Mouse (Mus musculus): ENCODE results near the gene Uhrf1. TPM values are rescaled to one million over a fixed set of nuclear protein-coding genes. Genes with fewer than 3 reads are reported as not detected.

The Uhrf1 gene
- polyA plus RNA-seq, 1 experiment from 2014 or later = 107 TPM

GRCm38 (mm10) chr17:56290388-56291170, 12.5 kb upstream of the Uhrf1 start:
- peaks cover 16% of the 10 kb centered on the region for H3K36me3 ChIP-seq
- WGBS = 3% methylated on average over 17 of the region's 17 CpGs

GRCm38 (mm10) chr17:56291171-56291511, 12.0 kb upstream of the Uhrf1 start:
- H3K9ac ChIP-seq = peak overlapping the region; percentile 12
- peak; percentile 89 for ATAC-seq (ENCODE audit: insufficient number of reproducible peaks, low FRiP score, low TSS enrichment, low read depth)
- H3K4me2 ChIP-seq = peak overlapping the region; percentile 80
- peaks cover 42% of the 10 kb centered on the region for H3K4me1 ChIP-seq
- 2% methylated on average over 16 of the region's 16 CpGs for WGBS
- peaks cover 10% of the 10 kb centered on the region for H3K36me3 ChIP-seq
- H3K4me3 ChIP-seq = peak overlapping the region; percentile 52
- peak overlapping the region; percentile 98 for H3K27ac ChIP-seq
- H3K9me3 ChIP-seq = no peaks in the 10 kb centered on the region
- no peaks in the 10 kb centered on the region for H3K27me3 ChIP-seq

More at GRCm38 (mm10) chr17:56290388-56291170, 12.5 kb upstream of the Uhrf1 start:
- ATAC-seq (ENCODE audit: insufficient number of reproducible peaks, low FRiP score, low TSS enrichment, low read depth) = peak; percentile 89
- Histone ChIP-seq H3K27me3 (no peaks in the 10 kb centered on the region), H3K4me2 (peak overlapping the region; percentile 80), H3K4me1 (peaks cover 42% of the 10 kb centered on the region), H3K9ac (peak overlapping the region; percentile 44), H3K4me3 (peak overlapping the region; percentile 52), H3K9me3 (no peaks in the 10 kb centered on the region), H3K27ac (peak overlapping the region; percentile 98)

- no peak for ATAC-seq (ENCODE audit: insufficient number of reproducible peaks, low FRiP score, low TSS enrichment, low read depth)
- H3K4me2 ChIP-seq = peak overlapping the region; percentile 80; the same call in 1 of the 2 replicates
- H3K36me3 ChIP-seq = peaks cover 2% of the 10 kb centered on the region; the same call in 1 of the 2 replicates
- WGBS = 71% methylated on average over 7 of the region's 7 CpGs
- no peaks in the 10 kb centered on the region for H3K27me3 ChIP-seq
- H3K27ac ChIP-seq = peak overlapping the region; percentile 98
- H3K4me1 ChIP-seq = peaks cover 39% of the 10 kb centered on the region
- H3K9me3 ChIP-seq = no peaks in the 10 kb centered on the region
- no peak overlapping the region for H3K4me3 ChIP-seq
- no peak overlapping the region for H3K9ac ChIP-seq
These were observed 11.2 kb upstream of the Uhrf1 start for GRCm38 (mm10) chr17:56291826-56292475.

- no peak for ATAC-seq (ENCODE audit: insufficient number of reproducible peaks, low FRiP score, low TSS enrichment, low read depth)
- no peak within 1 kb of the TSS for H3K4me2 ChIP-seq
- 85% methylated on average over 4 of the region's 4 CpGs for WGBS
- no peak within 1 kb of the TSS for H3K4me3 ChIP-seq
- H3K36me3 ChIP-seq = no peaks in the 10 kb centered on the region
- H3K4me1 ChIP-seq = peaks cover 35% of the 10 kb centered on the region
- no peak within 1 kb of the TSS for H3K9ac ChIP-seq
- no peaks in the 10 kb centered on the region for H3K9me3 ChIP-seq
- H3K27ac ChIP-seq = peak within 1 kb of the TSS; percentile 98
- no peaks in the 10 kb centered on the region for H3K27me3 ChIP-seq
These were observed 10.4 kb upstream of the Uhrf1 start, which contains the start of gene Plin3 for GRCm38 (mm10) chr17:56292531-56293222. Gene Plin3 (minus strand): TSS chr17:56292873.

- no peak for ATAC-seq (ENCODE audit: insufficient number of reproducible peaks, low FRiP score, low TSS enrichment, low read depth)
- no peak overlapping the region for H3K4me2 ChIP-seq
- no peak overlapping the region for H3K4me3 ChIP-seq
- no peaks in the 10 kb centered on the region for H3K27me3 ChIP-seq
- no peak overlapping the region for H3K9ac ChIP-seq
- H3K4me1 ChIP-seq = peaks cover 29% of the 10 kb centered on the region
- no peak overlapping the region for H3K27ac ChIP-seq
- 64% methylated on average over 1 of the region's 1 CpGs for WGBS
- no peaks in the 10 kb centered on the region for H3K36me3 ChIP-seq
- H3K9me3 ChIP-seq = no peaks in the 10 kb centered on the region
These were observed 9.8 kb upstream of the Uhrf1 start for GRCm38 (mm10) chr17:56293291-56293690.

- Histone ChIP-seq H3K4me2 (no peak overlapping the region), H3K4me1 (peaks cover 20% of the 10 kb centered on the region), H3K27me3 (no peaks in the 10 kb centered on the region), H3K4me3 (no peak overlapping the region), H3K9me3 (no peaks in the 10 kb centered on the region), H3K36me3 (no peaks in the 10 kb centered on the region), H3K27ac (no peak overlapping the region), H3K9ac (no peak overlapping the region)
- WGBS = 86% methylated on average over 19 of the region's 19 CpGs
- no peak for ATAC-seq (ENCODE audit: insufficient number of reproducible peaks, low FRiP score, low TSS enrichment, low read depth)
These were observed 8.9 kb upstream of the Uhrf1 start for GRCm38 (mm10) chr17:56294241-56294640.

- no peak for ATAC-seq (ENCODE audit: insufficient number of reproducible peaks, low FRiP score, low TSS enrichment, low read depth)
- no peak overlapping the region for H3K27ac ChIP-seq
- no peak overlapping the region for H3K4me2 ChIP-seq
- 75% methylated on average over 1 of the region's 1 CpGs for WGBS
- H3K9ac ChIP-seq = no peak overlapping the region
- peaks cover 9% of the 10 kb centered on the region for H3K4me1 ChIP-seq
- no peaks in the 10 kb centered on the region for H3K9me3 ChIP-seq
- no peak overlapping the region for H3K4me3 ChIP-seq
- H3K27me3 ChIP-seq = no peaks in the 10 kb centered on the region
- H3K36me3 ChIP-seq = no peaks in the 10 kb centered on the region
These were observed 6.9 kb upstream of the Uhrf1 start for GRCm38 (mm10) chr17:56296201-56296600.

GRCm38 (mm10) chr17:56298238-56298637, 4.9 kb upstream of the Uhrf1 start:
- Histone ChIP-seq H3K9me3 (no peaks in the 10 kb centered on the region), H3K4me2 (no peak overlapping the region), H3K27ac (no peak overlapping the region), H3K4me3 (no peak overlapping the region), H3K36me3 (no peaks in the 10 kb centered on the region), H3K9ac (no peak overlapping the region), H3K27me3 (no peaks in the 10 kb centered on the region), H3K4me1 (peaks cover 10% of the 10 kb centered on the region)
- ATAC-seq (ENCODE audit: insufficient number of reproducible peaks, low FRiP score, low TSS enrichment, low read depth) = no peak
- 96% methylated on average over 1 of the region's 1 CpGs for WGBS

GRCm38 (mm10) chr17:56300186-56300585, 2.9 kb upstream of the Uhrf1 start, which contains the start of gene Arrdc5:
Gene Arrdc5 (minus strand): TSS chr17:56300286.
- no peak within 1 kb of the TSS for H3K4me3 ChIP-seq
- no peak within 1 kb of the TSS for H3K27ac ChIP-seq
- WGBS = 90% methylated on average over 9 of the region's 9 CpGs
- ATAC-seq (ENCODE audit: insufficient number of reproducible peaks, low FRiP score, low TSS enrichment, low read depth) = no peak
- no peak within 1 kb of the TSS for H3K4me2 ChIP-seq
- H3K9ac ChIP-seq = no peak within 1 kb of the TSS
- peaks cover 23% of the 10 kb centered on the region for H3K4me1 ChIP-seq
- H3K36me3 ChIP-seq = 0 out of 2 replicates have a peak, but pooled peaks cover under 1% of the 10 kb centered on the region
- no peaks in the 10 kb centered on the region for H3K9me3 ChIP-seq
- no peaks in the 10 kb centered on the region for H3K27me3 ChIP-seq

- H3K4me2 ChIP-seq = peak overlapping the region; percentile 99
- peak overlapping the region; percentile 86 for H3K27ac ChIP-seq
- peaks cover 20% of the 10 kb centered on the region for H3K36me3 ChIP-seq
- H3K9ac ChIP-seq = no peak overlapping the region; the same call in 1 of the 2 replicates
- WGBS = 26% methylated on average over 13 of the region's 13 CpGs
- ATAC-seq (ENCODE audit: insufficient number of reproducible peaks, low FRiP score, low TSS enrichment, low read depth) = peak; percentile 6; the same call in 1 of the 2 replicates
- peaks cover 45% of the 10 kb centered on the region for H3K4me1 ChIP-seq
- H3K4me3 ChIP-seq = peak overlapping the region; percentile 70
- no peaks in the 10 kb centered on the region for H3K27me3 ChIP-seq
- no peaks in the 10 kb centered on the region for H3K9me3 ChIP-seq
These were observed 641 bp upstream of the Uhrf1 start for GRCm38 (mm10) chr17:56302363-56302996.

GRCm38 (mm10) chr17:56303847-56304586, 896 bp downstream of the Uhrf1 start:
- H3K27me3 ChIP-seq = no peaks in the 10 kb centered on the region
- peak; percentile 89 for ATAC-seq (ENCODE audit: insufficient number of reproducible peaks, low FRiP score, low TSS enrichment, low read depth)
- H3K9ac ChIP-seq = peak overlapping the region; percentile 55
- peak overlapping the region; percentile 70 for H3K4me3 ChIP-seq
- no peaks in the 10 kb centered on the region for H3K9me3 ChIP-seq
- peak overlapping the region; percentile 86 for H3K27ac ChIP-seq
- H3K4me2 ChIP-seq = peak overlapping the region; percentile 99
- peaks cover 33% of the 10 kb centered on the region for H3K36me3 ChIP-seq
- peaks cover 51% of the 10 kb centered on the region for H3K4me1 ChIP-seq
- under 1% methylated on average over 62 of the region's 68 CpGs for WGBS
